Mouse (Mus musculus) lung, postnatal 0 days (tissue): Measurements from ENCODE around the gene Krt84. TPM values are rescaled to one million over a fixed set of nuclear protein-coding genes. Genes with fewer than 3 reads are reported as not detected.
A peak's percentile ranks its signal among the peaks of the same experiment; 100 is the strongest.

ENCODE experiments used
- ATAC-seq: fragments of 200-750 bp; cut with Nextera tagmentation; 2 replicates; pipeline ENCODE4 v1.8.0; 2017; ENCODE audit warnings: moderate library complexity
- DNase-seq: peaks from one replicate; pipeline ENCODE4 v3.0.0-alpha.2; 2016; ENCODE audit warnings: low spot score
- H3K27ac ChIP-seq: fragments of 300-500 bp; sonication (generic); 2 replicates; pipeline ENCODE4 v1.5.1; 2014; ENCODE audit warnings: antibody characterized with exemption, mild to moderate bottlenecking, low read length, mixed read lengths
- H3K27me3 ChIP-seq: fragments of 300-500 bp; sonication (generic); replicated peaks from 2 replicates; pipeline ENCODE4 v1.6.1; 2014; ENCODE audit warnings: low read length, mixed read lengths; ENCODE audit not compliant: insufficient read depth
- H3K36me3 ChIP-seq: fragments of 300-500 bp; sonication (generic); 2 replicates; pipeline ENCODE4 v1.6.1; 2014; ENCODE audit warnings: low read length, mixed read lengths; ENCODE audit not compliant: insufficient read depth
- H3K4me1 ChIP-seq: fragments of 300-500 bp; sonication (generic); 2 replicates; pipeline ENCODE4 v1.6.1; 2014; ENCODE audit warnings: antibody characterized with exemption, low read depth, low read length, mixed read lengths; ENCODE audit not compliant: insufficient read depth
- H3K4me2 ChIP-seq: fragments of 300-500 bp; sonication (generic); replicated peaks from 2 replicates; pipeline ENCODE4 v1.6.1; 2014; ENCODE audit warnings: low read depth, mild to moderate bottlenecking, low read length, moderate library complexity, mixed read lengths
- H3K4me3 ChIP-seq: fragments of 300-500 bp; sonication (generic); 2 replicates; pipeline ENCODE4 v1.5.1; 2014; ENCODE audit warnings: low read depth, low read length
- H3K9ac ChIP-seq: fragments of 300-500 bp; sonication (generic); replicated peaks from 2 replicates; pipeline ENCODE4 v1.6.1; 2014; ENCODE audit warnings: low read depth, mild to moderate bottlenecking
- H3K9me3 ChIP-seq: fragments of 300-500 bp; sonication (generic); 2 replicates; pipeline ENCODE4 v1.6.1; 2016; ENCODE audit warnings: low read length, mixed read lengths
- CTCF ChIP-seq: IDR thresholded peaks from 2 replicates; pipeline ENCODE4 v1.5.1; 2016; ENCODE audit warnings: antibody characterized with exemption, mild to moderate bottlenecking
- EP300 ChIP-seq: IDR thresholded peaks from 2 replicates; pipeline ENCODE4 v1.6.1; 2016; ENCODE audit warnings: antibody characterized with exemption, mild to moderate bottlenecking, control low read depth
- WGBS: fragments of 180-500 bp; shearing (Covaris S2); extraction: QIAGEN DNeasy Blood & Tissue Kit; methylation state at CpG from one replicate; pipeline ENCODE4 v1.1.7; 2014; 5-methylcytosine and 5-hydroxymethylcytosine counted together
- microRNA-seq: library from miRNA; unstranded; fragments of <30 nt; microRNA quantifications from one replicate; pipeline ENCODE4, GENCODE M21; 2016
- polyA plus RNA-seq: library from polyadenylated mRNA; unstranded; fragments of >200 nt; fragmentation: Nextera tagmentation; extraction: Ambion mirVana; gene quantifications from 2 replicates; pipeline ENCODE4 v1.2.1, GENCODE M21; 2015

The Krt84 gene
- polyA plus RNA-seq, 1 experiment from 2014 or later, result not detected

- DNase-seq, result no peak
- WGBS, result 30% methylated on average over 11 of the region's 11 CpGs
- H3K9me3 ChIP-seq, result no peaks in the 10 kb centered on the region
- no peak overlapping the region for H3K9ac ChIP-seq
- H3K36me3 ChIP-seq, result no peaks in the 10 kb centered on the region
- peak overlapping the region; percentile 49 for H3K4me2 ChIP-seq
- no peak overlapping the region for H3K27ac ChIP-seq
- H3K4me1 ChIP-seq, result no peaks in the 10 kb centered on the region
- H3K4me3 ChIP-seq, result peak overlapping the region; percentile 19; the same call in 1 of the 2 replicates
- TF ChIP-seq EP300 (no peak), CTCF (no peak)
- ATAC-seq, result no peak
- no peaks in the 10 kb centered on the region for H3K27me3 ChIP-seq
These were observed 53.0 kb downstream of the Krt84 start for GRCm38 (mm10) chr15:101479666-101480060.

- no peak overlapping the region for H3K9ac ChIP-seq
- H3K27ac ChIP-seq, result no peak overlapping the region
- no peaks in the 10 kb centered on the region for H3K9me3 ChIP-seq
- H3K4me2 ChIP-seq, result peak overlapping the region; percentile 49
- H3K4me1 ChIP-seq, result no peaks in the 10 kb centered on the region
- TF ChIP-seq CTCF (peak; percentile 76), EP300 (no peak)
- H3K4me3 ChIP-seq, result peak overlapping the region; percentile 19; the same call in 1 of the 2 replicates
- H3K36me3 ChIP-seq, result no peaks in the 10 kb centered on the region
- H3K27me3 ChIP-seq, result no peaks in the 10 kb centered on the region
- WGBS, result 6% methylated on average over 31 of the region's 31 CpGs
- DNase-seq (peak; percentile 55), ATAC-seq (peak; percentile 75)
These were observed 53.5 kb downstream of the Krt84 start for GRCm38 (mm10) chr15:101479007-101479665.

Small RNA genes within 50 kb of the gene (microRNA-seq; reads per million reads assigned to microRNA genes)
- gene Gm44393, result not detected
- not detected for gene Gm44460

Other genes starting within 250 kb of the Krt84 start
- gene Atg101, start 248.5 kb downstream of the Krt84 start, polyA plus RNA-seq, result 73.1 and 74.2 TPM in 2 replicates
- 74.9 and 82.4 TPM in 2 replicates for gene 6030408B16Rik, start 239.6 kb downstream of the Krt84 start, polyA plus RNA-seq
- 19.6 and 26.3 TPM in 2 replicates for gene Krt80, start 162.7 kb downstream of the Krt84 start, polyA plus RNA-seq
- gene Krt7, start 121.8 kb downstream of the Krt84 start, polyA plus RNA-seq, result 430 and 463 TPM in 2 replicates
- gene Krt87, start 94.0 kb downstream of the Krt84 start, polyA plus RNA-seq, result 0.24 and 0.29 TPM in 2 replicates
- gene Krt88, start 85.1 kb downstream of the Krt84 start, polyA plus RNA-seq, result 0.15 and 0.21 TPM in 2 replicates
- not detected in 2 replicates for gene Krt81, start 69.1 kb downstream of the Krt84 start, polyA plus RNA-seq
- not detected in 2 replicates for gene Krt86, start 59.3 kb downstream of the Krt84 start, polyA plus RNA-seq
- gene Krt83, start 41.3 kb downstream of the Krt84 start, polyA plus RNA-seq, result not detected in 2 replicates
- not detected in 2 replicates for gene Gm49425, start 15.6 kb downstream of the Krt84 start, polyA plus RNA-seq
- not detected in 2 replicates for gene Krt82, start 17.8 kb upstream of the Krt84 start, polyA plus RNA-seq
- gene Krt90, start 30.1 kb upstream of the Krt84 start, polyA plus RNA-seq, result 0.05 and 0.14 TPM in 2 replicates
- not detected in 2 replicates for gene Krt75, start 41.1 kb upstream of the Krt84 start, polyA plus RNA-seq
- gene Gm5414, start 95.4 kb upstream of the Krt84 start, polyA plus RNA-seq, result not detected in 2 replicates
- gene Gm5478, start 114.6 kb upstream of the Krt84 start, polyA plus RNA-seq, result not detected in 2 replicates
- not detected in 2 replicates for gene Krt6b, start 147.5 kb upstream of the Krt84 start, polyA plus RNA-seq
- 0.06 and 0.18 TPM in 2 replicates for gene Krt6a, start 161.5 kb upstream of the Krt84 start, polyA plus RNA-seq
- 0.12 TPM in 1 of 2 replicates, not detected in the other for gene Krt5, start 180.1 kb upstream of the Krt84 start, polyA plus RNA-seq
- not detected in 2 replicates for gene Krt71, start 210.3 kb upstream of the Krt84 start, polyA plus RNA-seq